Mouse (Mus musculus) embryonic facial prominence, embryonic 12.5 days (tissue): ENCODE data around the gene Itm2b. TPM values are rescaled to one million over a fixed set of nuclear protein-coding genes. Genes with fewer than 3 reads are reported as not detected.

Experiments
- ATAC-seq: fragments of 200-750 bp; cut with Nextera tagmentation; 2 replicates; pipeline ENCODE4 v1.8.0; 2017; ENCODE audit not compliant: insufficient number of reproducible peaks, insufficient read depth, low FRiP score, low TSS enrichment
- H3K27ac ChIP-seq: fragments of 300-500 bp; sonication (generic); 2 replicates; pipeline ENCODE4 v1.5.1; 2016; ENCODE audit warnings: mild to moderate bottlenecking
- H3K27me3 ChIP-seq: fragments of 300-500 bp; sonication (generic); 2 replicates; pipeline ENCODE4 v1.6.1; 2016; ENCODE audit warnings: mild to moderate bottlenecking, moderate library complexity
- H3K36me3 ChIP-seq: fragments of 300-500 bp; sonication (generic); 2 replicates; pipeline ENCODE4 v1.6.1; 2016; ENCODE audit warnings: mild to moderate bottlenecking
- H3K4me1 ChIP-seq: fragments of 300-500 bp; sonication (generic); 2 replicates; pipeline ENCODE4 v1.6.1; 2016
- H3K4me2 ChIP-seq: fragments of 300-500 bp; sonication (generic); replicated peaks from 2 replicates; pipeline ENCODE4 v1.6.1; 2016; ENCODE audit warnings: mild to moderate bottlenecking, moderate library complexity
- H3K4me3 ChIP-seq: fragments of 300-500 bp; sonication (generic); 2 replicates; pipeline ENCODE4 v1.5.1; 2016; ENCODE audit warnings: mild to moderate bottlenecking
- H3K9ac ChIP-seq: fragments of 300-500 bp; sonication (generic); 2 replicates; pipeline ENCODE4 v1.6.1; 2016; ENCODE audit warnings: mild to moderate bottlenecking, moderate library complexity
- H3K9me3 ChIP-seq: fragments of 300-500 bp; sonication (generic); 2 replicates; pipeline ENCODE4 v1.6.1; 2016; ENCODE audit warnings: mild to moderate bottlenecking, moderate library complexity
- WGBS: fragments of 180-500 bp; shearing (Covaris S2); methylation state at CpG from one replicate; pipeline ENCODE4 v1.1.7; 2016; 5-methylcytosine and 5-hydroxymethylcytosine counted together
- polyA plus RNA-seq: library from polyadenylated mRNA; unstranded; fragments of >200 nt; fragmentation: Nextera tagmentation; extraction: Ambion mirVana; gene quantifications from 2 replicates; pipeline ENCODE4 v1.2.1, GENCODE M21; 2016

Gene Itm2b
- polyA plus RNA-seq, 1 experiment from 2014 or later: 464 TPM

DNA sequence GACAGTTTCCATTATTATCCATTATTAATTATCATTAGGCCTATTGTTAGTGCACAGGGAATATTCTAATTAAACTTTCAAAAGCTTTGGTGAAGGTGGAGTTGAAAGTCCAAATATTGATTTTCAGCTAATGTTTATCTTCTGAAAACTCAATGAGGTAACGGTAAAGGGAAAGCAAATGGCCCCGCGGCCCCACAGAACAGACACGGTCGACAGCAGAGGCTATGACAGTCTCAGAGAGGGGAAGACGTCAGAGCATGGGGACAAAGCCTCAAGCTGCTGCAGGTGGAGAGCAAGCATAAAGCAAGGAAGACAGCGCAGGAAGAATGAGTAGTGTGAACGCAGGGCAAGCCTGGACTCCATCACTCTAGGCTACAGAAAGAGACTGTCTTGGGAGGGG, 9.2 kb downstream of the Itm2b start:
- peaks cover 14% of the 10 kb centered on the region for H3K36me3 ChIP-seq
- H3K9ac ChIP-seq: no peak overlapping the region
- no peak overlapping the region for H3K4me2 ChIP-seq
- H3K27me3 ChIP-seq: no peaks in the 10 kb centered on the region
- H3K4me1 ChIP-seq: peaks cover 16% of the 10 kb centered on the region
- ATAC-seq: no peak
- WGBS: 76% methylated on average over 8 of the region's 8 CpGs
- H3K9me3 ChIP-seq: no peaks in the 10 kb centered on the region
- no peak overlapping the region for H3K27ac ChIP-seq
- no peak overlapping the region for H3K4me3 ChIP-seq

DNA sequence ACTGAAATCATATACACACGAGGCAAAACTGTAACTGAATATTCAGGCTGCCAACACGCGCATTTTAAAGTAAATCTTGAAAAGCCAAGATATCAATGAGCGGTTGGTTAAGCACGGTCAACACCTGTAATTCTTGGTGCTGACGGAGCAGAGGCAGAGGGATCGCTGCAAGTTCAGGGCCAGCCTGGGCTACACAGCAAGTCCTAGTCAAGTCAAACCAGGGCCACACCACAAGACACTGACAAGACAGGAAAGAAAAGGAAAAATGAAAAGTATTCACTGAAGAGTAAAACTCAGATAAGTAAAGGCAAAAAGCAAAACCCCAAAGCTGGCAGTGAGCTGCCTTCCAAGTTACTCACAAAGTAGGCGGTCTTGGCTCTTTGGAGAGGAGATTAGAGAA, 9.6 kb downstream of the Itm2b start:
- Histone ChIP-seq H3K4me1 (peaks cover 18% of the 10 kb centered on the region), H3K36me3 (peaks cover 15% of the 10 kb centered on the region), H3K27ac (no peak overlapping the region), H3K9me3 (no peaks in the 10 kb centered on the region), H3K9ac (no peak overlapping the region), H3K4me3 (no peak overlapping the region), H3K27me3 (no peaks in the 10 kb centered on the region), H3K4me2 (no peak overlapping the region)
- no peak for ATAC-seq
- 85% methylated on average over 8 of the region's 8 CpGs for WGBS

DNA sequence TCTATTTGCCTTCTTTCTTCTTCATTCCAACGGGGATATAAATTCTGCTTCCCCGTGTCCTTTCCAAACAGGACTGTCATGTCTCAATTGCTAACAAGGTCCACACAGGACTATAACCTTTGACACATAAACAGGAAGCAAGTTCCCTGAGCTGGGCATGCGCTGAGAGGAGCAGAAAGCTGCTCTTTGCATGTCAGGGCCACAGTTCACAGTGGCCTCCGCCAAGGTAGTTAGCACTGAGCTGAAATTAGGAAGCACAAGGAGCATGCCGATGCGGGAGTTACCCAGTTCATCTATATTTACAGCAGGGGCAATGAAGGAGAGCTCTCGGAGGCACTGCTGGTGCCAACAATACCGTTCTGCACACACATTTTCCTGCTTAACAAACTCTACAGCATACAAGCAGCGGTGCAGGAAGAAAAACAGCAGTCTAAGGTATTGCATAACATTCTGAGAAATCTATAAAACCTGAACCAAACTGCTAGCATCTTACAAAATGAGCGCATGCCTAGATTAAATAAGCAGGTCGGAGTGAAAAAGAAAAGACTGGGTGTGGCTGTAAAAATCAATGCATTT, 10.7 kb downstream of the Itm2b start:
- Histone ChIP-seq H3K27me3 (no peaks in the 10 kb centered on the region), H3K4me2 (no peak overlapping the region), H3K27ac (no peak overlapping the region), H3K4me1 (peaks cover 18% of the 10 kb centered on the region), H3K9ac (no peak overlapping the region), H3K9me3 (no peaks in the 10 kb centered on the region), H3K4me3 (no peak overlapping the region), H3K36me3 (peaks cover 14% of the 10 kb centered on the region)
- ATAC-seq: no peak
- 49% methylated on average over 11 of the region's 11 CpGs for WGBS

DNA sequence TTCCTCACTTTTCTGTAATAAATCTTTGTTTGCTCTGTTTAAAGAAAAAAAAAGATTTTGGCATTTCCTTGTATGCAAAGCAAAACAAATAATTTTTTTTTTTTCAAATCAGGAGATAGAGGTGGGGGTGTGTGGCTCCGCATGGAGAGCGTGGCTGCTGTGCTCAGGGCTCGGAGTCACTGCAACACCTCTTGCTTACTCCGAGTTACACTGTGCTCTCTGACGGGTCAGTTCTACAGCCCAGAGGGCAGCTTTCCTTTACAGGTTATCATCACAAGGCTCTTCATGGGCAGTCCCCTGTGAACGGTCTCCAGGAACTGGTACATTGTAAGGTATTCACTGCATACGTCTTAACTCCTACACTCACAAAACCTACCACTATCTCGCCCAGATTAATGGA, 11.5 kb downstream of the Itm2b start:
- Histone ChIP-seq H3K4me3 (no peak overlapping the region), H3K27ac (no peak overlapping the region), H3K4me2 (no peak overlapping the region), H3K4me1 (peaks cover 18% of the 10 kb centered on the region), H3K9me3 (no peaks in the 10 kb centered on the region), H3K27me3 (no peaks in the 10 kb centered on the region), H3K36me3 (peaks cover 8% of the 10 kb centered on the region), H3K9ac (no peak overlapping the region)
- no peak for ATAC-seq
- 73% methylated on average over 8 of the region's 8 CpGs for WGBS

DNA sequence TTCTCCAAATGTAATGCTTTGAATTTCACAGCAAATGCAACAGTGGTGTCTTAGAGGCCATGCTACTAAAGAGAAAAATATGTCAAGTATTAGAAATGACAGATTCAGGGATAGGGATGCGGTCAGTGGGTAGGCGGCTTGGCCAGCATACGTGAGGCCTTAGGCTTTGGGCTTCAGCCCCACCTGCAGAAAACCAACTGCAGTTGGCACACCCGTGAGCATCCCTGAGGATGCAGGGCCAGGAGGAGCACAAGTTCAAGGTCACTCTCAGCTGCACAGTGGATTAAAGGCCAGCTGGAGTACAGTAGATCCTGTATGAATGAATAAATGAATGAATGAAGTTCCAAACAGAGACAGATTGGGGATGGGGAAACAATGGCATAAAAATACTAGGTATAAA, 12.1 kb downstream of the Itm2b start:
- Histone ChIP-seq H3K27me3 (no peaks in the 10 kb centered on the region), H3K4me2 (no peak overlapping the region), H3K9ac (no peak overlapping the region), H3K9me3 (no peaks in the 10 kb centered on the region), H3K27ac (no peak overlapping the region), H3K36me3 (peaks cover 10% of the 10 kb centered on the region), H3K4me3 (no peak overlapping the region), H3K4me1 (peaks cover 18% of the 10 kb centered on the region)
- WGBS: 90% methylated on average over 4 of the region's 4 CpGs
- ATAC-seq: no peak

DNA sequence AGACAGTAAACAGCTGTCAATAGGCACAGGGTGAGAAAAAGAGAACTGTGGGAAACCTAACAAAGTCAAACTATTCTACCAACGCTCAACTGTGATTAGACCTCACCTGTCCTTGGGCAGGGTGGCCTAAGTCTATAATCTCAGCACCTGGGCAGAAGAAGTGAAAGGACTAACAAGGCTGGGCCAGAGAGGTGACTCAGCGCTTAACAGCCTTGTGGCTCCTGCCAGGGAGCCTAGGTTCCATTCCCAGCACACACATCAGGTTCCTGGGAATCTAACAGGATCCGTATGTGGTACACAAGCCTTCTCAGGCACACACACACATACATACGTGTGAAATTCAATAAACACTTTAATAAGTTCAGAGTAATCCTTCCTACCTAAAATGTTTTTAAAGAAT, 13.5 kb downstream of the Itm2b start:
- H3K4me3 ChIP-seq: no peak overlapping the region
- no peaks in the 10 kb centered on the region for H3K9me3 ChIP-seq
- no peak overlapping the region for H3K4me2 ChIP-seq
- no peak for ATAC-seq
- H3K9ac ChIP-seq: no peak overlapping the region
- H3K27ac ChIP-seq: no peak overlapping the region
- 92% methylated on average over 4 of the region's 4 CpGs for WGBS
- no peaks in the 10 kb centered on the region for H3K27me3 ChIP-seq
- peaks cover 18% of the 10 kb centered on the region for H3K4me1 ChIP-seq
- H3K36me3 ChIP-seq: peaks cover 24% of the 10 kb centered on the region

DNA sequence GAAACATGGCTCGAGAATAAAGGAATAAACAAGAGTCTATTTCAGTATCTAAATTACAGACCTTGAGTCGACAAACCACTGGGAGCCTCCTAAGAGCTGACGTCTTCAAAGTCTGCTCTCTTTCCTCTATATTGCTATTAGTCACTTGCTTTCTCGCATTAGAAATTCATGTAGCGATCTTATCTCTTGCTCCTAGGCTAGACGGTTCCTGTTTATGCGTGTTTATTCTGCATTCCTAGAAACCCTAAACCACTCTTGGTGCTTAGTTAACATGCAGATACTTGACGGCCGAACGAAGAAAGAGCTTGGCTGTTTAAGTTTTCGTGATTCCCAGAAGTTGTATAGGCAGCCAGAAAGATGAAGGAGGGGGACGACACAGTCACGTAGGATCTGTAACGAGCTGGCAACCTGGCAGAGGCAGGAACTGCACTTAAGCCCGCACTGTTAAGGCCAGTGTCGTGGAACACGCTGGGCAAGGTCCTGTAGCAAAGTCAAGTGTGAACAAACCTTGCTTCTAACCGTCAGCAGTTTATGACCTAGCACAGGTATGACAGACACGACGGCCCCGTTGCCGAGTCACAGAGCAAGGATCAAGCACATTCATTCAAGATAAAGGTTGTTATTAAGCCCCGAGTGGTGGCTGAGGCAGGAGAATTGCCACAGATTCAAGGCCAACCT, 14.3 kb downstream of the Itm2b start:
- 84% methylated on average over 23 of the region's 23 CpGs for WGBS
- no peaks in the 10 kb centered on the region for H3K9me3 ChIP-seq
- H3K36me3 ChIP-seq: peaks cover 32% of the 10 kb centered on the region
- ATAC-seq: no peak
- no peak overlapping the region for H3K27ac ChIP-seq
- no peaks in the 10 kb centered on the region for H3K27me3 ChIP-seq
- no peak overlapping the region for H3K4me3 ChIP-seq
- no peak overlapping the region for H3K4me2 ChIP-seq
- no peak overlapping the region for H3K9ac ChIP-seq
- H3K4me1 ChIP-seq: peaks cover 18% of the 10 kb centered on the region

DNA sequence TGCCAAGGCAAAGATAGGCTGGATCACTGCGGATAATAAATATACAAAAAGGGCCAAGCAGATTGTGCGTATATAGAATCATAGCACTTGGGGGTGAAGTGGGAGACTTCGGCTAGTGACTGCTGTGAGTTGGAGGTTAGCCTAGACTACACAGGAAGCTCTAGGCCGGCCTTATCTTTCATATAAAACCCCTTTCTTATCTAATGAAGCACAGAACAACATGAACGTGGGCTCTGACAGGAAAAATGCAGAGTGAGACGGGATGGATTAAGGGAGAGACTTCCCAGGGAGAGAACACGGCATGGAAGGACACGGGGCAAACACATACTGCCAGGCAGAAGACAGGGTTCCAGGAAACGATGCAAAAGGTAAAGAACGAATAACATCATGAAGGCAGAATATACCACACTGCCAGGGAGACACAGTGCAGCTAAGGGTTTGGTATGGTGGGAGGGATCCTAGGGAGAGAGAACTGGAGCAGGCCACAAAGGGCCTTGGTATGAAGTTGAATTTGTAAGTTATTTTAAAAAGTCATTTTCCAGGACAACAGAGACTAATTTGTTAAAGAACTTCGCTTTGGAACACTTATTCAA, 14.9 kb downstream of the Itm2b start:
- Histone ChIP-seq H3K4me3 (no peak overlapping the region), H3K9me3 (no peaks in the 10 kb centered on the region), H3K4me2 (no peak overlapping the region), H3K36me3 (peaks cover 38% of the 10 kb centered on the region), H3K27ac (no peak overlapping the region), H3K9ac (no peak overlapping the region), H3K4me1 (peaks cover 18% of the 10 kb centered on the region), H3K27me3 (no peaks in the 10 kb centered on the region)
- 83% methylated on average over 11 of the region's 11 CpGs for WGBS
- no peak for ATAC-seq

DNA sequence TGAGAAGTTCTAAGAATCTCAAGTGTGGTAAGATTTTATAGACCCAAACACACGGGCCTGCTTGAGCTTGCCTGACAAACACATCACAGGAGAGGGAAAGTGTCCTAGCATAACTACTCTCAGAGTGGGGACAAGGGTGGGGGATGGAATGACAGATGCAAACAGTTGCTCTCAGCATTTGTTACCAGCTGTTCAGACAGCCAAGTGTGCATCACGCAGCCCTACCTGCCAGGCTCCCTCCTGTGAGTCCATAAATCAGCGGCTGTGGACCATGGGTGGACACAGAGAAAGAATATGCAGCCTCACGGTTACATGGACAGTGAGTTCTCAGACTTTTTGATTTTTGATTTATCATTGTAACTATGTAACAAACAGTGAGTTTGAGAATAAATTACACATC, 15.5 kb downstream of the Itm2b start:
- H3K36me3 ChIP-seq: peaks cover 44% of the 10 kb centered on the region
- no peak overlapping the region for H3K9ac ChIP-seq
- peaks cover 15% of the 10 kb centered on the region for H3K4me1 ChIP-seq
- H3K9me3 ChIP-seq: no peaks in the 10 kb centered on the region
- H3K27ac ChIP-seq: no peak overlapping the region
- no peak overlapping the region for H3K4me3 ChIP-seq
- no peaks in the 10 kb centered on the region for H3K27me3 ChIP-seq
- no peak overlapping the region for H3K4me2 ChIP-seq
- 86% methylated on average over 4 of the region's 4 CpGs for WGBS
- ATAC-seq: no peak

DNA sequence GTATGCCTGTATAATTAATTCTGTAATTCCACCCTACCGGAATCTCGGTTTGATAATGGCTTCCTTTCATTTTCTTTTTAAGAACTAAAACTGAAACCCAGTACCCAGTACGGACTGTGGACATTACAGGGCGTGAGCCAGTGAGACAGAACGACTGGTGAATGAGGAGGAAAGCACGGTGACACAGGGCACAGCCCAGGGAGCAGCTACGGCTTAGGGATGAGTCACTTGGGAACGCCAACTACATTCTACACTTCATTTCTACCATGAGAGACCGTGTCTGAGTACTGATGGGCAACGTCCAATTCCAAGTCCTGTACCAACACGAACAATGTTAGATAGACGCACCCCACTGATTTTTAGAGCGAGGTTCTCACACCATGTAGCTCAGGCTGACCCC, 16.1 kb downstream of the Itm2b start:
- 91% methylated on average over 13 of the region's 13 CpGs for WGBS
- peaks cover 50% of the 10 kb centered on the region for H3K36me3 ChIP-seq

DNA sequence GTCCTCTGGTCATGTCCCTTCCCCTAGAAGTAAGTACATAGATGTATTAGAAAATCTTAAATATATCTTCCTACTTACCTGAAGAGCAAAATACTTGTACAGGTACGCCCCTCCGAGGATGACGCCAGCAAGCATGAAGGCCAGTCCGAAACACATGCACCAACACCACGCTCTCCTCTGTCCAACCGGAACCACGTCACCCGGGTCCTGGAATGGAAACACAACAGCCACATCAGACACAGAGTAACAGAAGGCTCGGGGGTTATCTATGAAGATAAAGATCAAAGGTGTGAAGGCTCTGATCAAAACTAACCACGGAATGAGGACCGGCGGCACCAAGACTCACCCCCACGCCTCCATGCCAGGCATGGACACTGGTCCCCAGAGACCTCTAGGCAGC, 16.9 kb downstream of the Itm2b start:
- WGBS: 94% methylated on average over 13 of the region's 13 CpGs

More for the DNA sequence above, 16.1 kb downstream of the Itm2b start:
- no peak overlapping the region for H3K9ac ChIP-seq
- no peak overlapping the region for H3K4me2 ChIP-seq
- no peak overlapping the region for H3K4me3 ChIP-seq
- no peak overlapping the region for H3K27ac ChIP-seq
- no peaks in the 10 kb centered on the region for H3K27me3 ChIP-seq
- H3K4me1 ChIP-seq: peaks cover 9% of the 10 kb centered on the region; the same call in 1 of the 2 replicates
- ATAC-seq: no peak
- no peaks in the 10 kb centered on the region for H3K9me3 ChIP-seq

DNA sequence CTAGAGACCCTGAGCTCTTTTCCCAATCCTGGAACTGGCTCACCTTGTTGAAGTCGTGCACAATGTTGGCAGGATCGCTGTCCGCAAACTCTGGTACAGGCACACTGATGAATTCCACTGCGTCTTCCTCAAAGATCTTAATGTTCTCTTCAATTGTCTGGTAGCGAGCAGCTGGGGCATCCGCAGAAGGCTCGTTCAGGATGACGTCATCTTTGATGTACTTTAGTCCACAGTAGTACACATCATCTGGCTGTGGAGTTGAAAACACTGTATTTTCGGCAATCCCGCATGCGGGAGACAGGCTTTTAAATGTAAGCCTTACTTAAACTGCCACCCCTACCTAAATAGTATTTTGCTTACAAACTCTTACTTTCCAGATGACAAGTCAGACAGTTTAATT, 18.8 kb downstream of the Itm2b start:
- H3K36me3 ChIP-seq: peaks cover 77% of the 10 kb centered on the region
- no peak for ATAC-seq
- H3K9me3 ChIP-seq: no peaks in the 10 kb centered on the region
- no peak overlapping the region for H3K4me3 ChIP-seq
- H3K27ac ChIP-seq: no peak overlapping the region
- H3K9ac ChIP-seq: no peak overlapping the region
- WGBS: 86% methylated on average over 11 of the region's 11 CpGs
- H3K4me1 ChIP-seq: peaks cover 5% of the 10 kb centered on the region; the same call in 1 of the 2 replicates
- H3K4me2 ChIP-seq: no peak overlapping the region
- H3K27me3 ChIP-seq: no peaks in the 10 kb centered on the region

More for the DNA sequence above, 16.9 kb downstream of the Itm2b start:
- Histone ChIP-seq H3K9me3 (no peaks in the 10 kb centered on the region), H3K4me2 (no peak overlapping the region), H3K27ac (no peak overlapping the region), H3K4me3 (no peak overlapping the region), H3K36me3 (peaks cover 58% of the 10 kb centered on the region), H3K27me3 (no peaks in the 10 kb centered on the region), H3K9ac (no peak overlapping the region), H3K4me1 (peaks cover 9% of the 10 kb centered on the region; the same call in 1 of the 2 replicates)
- ATAC-seq: no peak
